ENCODE assay signal across 8 mouse cellular contexts in the genomic region with DNA sequence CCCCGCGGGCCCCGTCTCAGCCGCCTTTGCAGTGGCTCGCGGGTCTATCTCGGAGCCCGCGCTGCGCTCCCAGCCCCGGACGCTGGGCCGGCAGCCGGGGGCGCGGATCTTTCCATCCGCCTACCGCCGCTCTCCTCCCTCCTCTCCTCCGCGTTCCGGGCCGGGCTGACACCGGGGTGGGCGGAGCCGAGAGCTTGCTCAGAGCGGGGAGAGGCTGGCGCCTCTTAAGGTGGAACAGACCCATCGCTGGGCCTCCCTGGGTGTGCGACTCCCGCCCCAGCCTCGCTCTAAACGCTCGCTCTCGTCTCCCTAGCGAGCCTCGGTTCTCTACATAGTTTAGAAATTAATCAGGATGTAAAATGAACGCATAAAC. TPM values are rescaled to one million over a fixed set of nuclear protein-coding genes. Genes with fewer than 3 reads are reported as not detected.
DNase-seq lines count a peak whose midpoint lies in the region; ATAC-seq and TF ChIP-seq lines count a peak whose summit lies in the region.

No protein-coding gene starts in this region.

- peak overlapping the region; percentile 86 for H3K27ac ChIP-seq in cerebellum, adult 2 months (ENCODE audit: insufficient read depth, low read length)
- H3K27ac ChIP-seq in forebrain, postnatal 0 days (ENCODE audit: low read depth, low read length): peak overlapping the region; percentile 95
- peak overlapping the region; percentile 100 for H3K27ac ChIP-seq in lung, embryonic 16.5 days (ENCODE audit: low read length)

- no peak for TF ChIP-seq CTCF in cerebellum, adult 2 months (IDR thresholded peaks at IDR 0.05; ENCODE audit: borderline replicate concordance, insufficient read depth, low read depth, low read length)
- peak; percentile 25; the same call in 1 of the 2 replicates for TF ChIP-seq CTCF in forebrain, postnatal 0 days (IDR thresholded peaks at IDR 0.05; ENCODE audit: low read depth)

- H3K27me3 ChIP-seq in cerebellum, adult 2 months (ENCODE audit: control insufficient read depth, insufficient read depth, low read length): no peaks in the 10 kb centered on the region
- no peaks in the 10 kb centered on the region for H3K27me3 ChIP-seq in forebrain, postnatal 0 days (ENCODE audit: insufficient read depth, low read length)
- H3K27me3 ChIP-seq in lung, embryonic 16.5 days (ENCODE audit: control insufficient read depth, insufficient read depth, low read depth, low read length): no peaks in the 10 kb centered on the region

- peak; percentile 87 for DNase-seq in MN1 (ENCODE audit: low spot score)
- peak; percentile 94 to 95 for DNase-seq in cerebellum, adult 2 months
- DNase-seq in forebrain, postnatal 0 days: peak; percentile 89
- peak; percentile 68 for DNase-seq in layer of hippocampus, adult 9-10 months (ENCODE audit: low spot score)
- peak; percentile 92 for DNase-seq in ovary, adult 18-20 months (ENCODE audit: low spot score)
- DNase-seq in thymus, postnatal 0 days (ENCODE audit: low spot score): peak; percentile 94

- H3K4me2 ChIP-seq in forebrain, postnatal 0 days (ENCODE audit: low read depth): peak overlapping the region; percentile 59
- H3K4me2 ChIP-seq in lung, embryonic 16.5 days (ENCODE audit: low read depth, low read length): peak overlapping the region; percentile 70

- WGBS in cerebellum, adult 2 months: 1% methylated on average over 38 of the region's 38 CpGs
- WGBS in forebrain, postnatal 0 days: 2% methylated on average over 38 of the region's 38 CpGs
- WGBS in lung, embryonic 16.5 days: under 1% methylated on average over 35 of the region's 38 CpGs

- 0 out of 2 replicates have a peak, but pooled peaks cover 2% of the 10 kb centered on the region for H3K4me1 ChIP-seq in cerebellum, adult 2 months (ENCODE audit: control insufficient read depth, insufficient read depth, low read length)
- 0 out of 2 replicates have a peak, but pooled peaks cover 3% of the 10 kb centered on the region for H3K4me1 ChIP-seq in forebrain, postnatal 0 days (ENCODE audit: insufficient read depth)
- peaks cover 9% of the 10 kb centered on the region; the same call in 1 of the 2 replicates for H3K4me1 ChIP-seq in lung, embryonic 16.5 days (replicated peaks; ENCODE audit: control insufficient read depth, insufficient read depth, low read length)

- no peaks in the 10 kb centered on the region for H3K9me3 ChIP-seq in forebrain, postnatal 0 days (ENCODE audit: low read length)
- no peaks in the 10 kb centered on the region for H3K9me3 ChIP-seq in lung, embryonic 16.5 days (ENCODE audit: control insufficient read depth, low read length)

- H3K4me3 ChIP-seq in cerebellum, adult 2 months (replicated peaks; ENCODE audit: insufficient read depth, low read depth, low read length): peak overlapping the region; percentile 68
- H3K4me3 ChIP-seq in forebrain, postnatal 0 days (ENCODE audit: low read depth, low read length): peak overlapping the region; percentile 78
- H3K4me3 ChIP-seq in lung, embryonic 16.5 days (ENCODE audit: low read length): peak overlapping the region; percentile 78

- H3K9ac ChIP-seq in forebrain, postnatal 0 days: peak overlapping the region; percentile 68
- peak overlapping the region; percentile 81 for H3K9ac ChIP-seq in lung, embryonic 16.5 days (ENCODE audit: low read length)

- peak; percentile 65; the same call in 1 of the 2 replicates for TF ChIP-seq POLR2A in cerebellum, adult 2 months (IDR thresholded peaks at IDR 0.05; ENCODE audit: borderline replicate concordance, insufficient read depth, low read length)

- H3K36me3 ChIP-seq in forebrain, postnatal 0 days (ENCODE audit: insufficient read depth): no peaks in the 10 kb centered on the region
- H3K36me3 ChIP-seq in lung, embryonic 16.5 days (ENCODE audit: control insufficient read depth, insufficient read depth, low read length): no peaks in the 10 kb centered on the region

- ATAC-seq in forebrain, postnatal 0 days: peak; percentile 90
- ATAC-seq in hematopoietic stem cell, adult 5-6 weeks (replicated peaks in 1 of 2; ENCODE audit: insufficient read depth in 1 of 2, low FRiP score in 2 of 2, low TSS enrichment in 1 of 2, low read depth in 1 of 2, poor library complexity in 2 of 2, severe bottlenecking in 2 of 2): peak; percentile 76 to 82
- peak; percentile 97 for ATAC-seq in lung, embryonic 16.5 days (ENCODE audit: low read depth)

RNA-seq across cellular contexts. Expression of gene Foxj2, which starts 8.4 kb away (rescaled TPM):
- 17.7 and 18.2 TPM in 2 replicates for polyA plus RNA-seq in cerebellum, adult 2 months (2012; rRNA removed)
- 16.3 and 23.4 TPM in 2 replicates for total RNA-seq in forebrain, postnatal 0 days (2014; rRNA removed)
- polyA plus RNA-seq in forebrain, postnatal 0 days (2015; fragmentation: Nextera tagmentation; extraction: Ambion mirVana): 6.7 and 8.1 TPM in 2 replicates
- total RNA-seq in hematopoietic stem cell, adult 5-6 weeks (2017): 8.9 and 9.7 TPM in 2 replicates
- polyA plus RNA-seq in lung, embryonic 16.5 days (2015; fragmentation: Nextera tagmentation; extraction: Ambion mirVana): 5.5 and 6.2 TPM in 2 replicates
- 3.0 and 3.2 TPM in 2 replicates for polyA plus RNA-seq in thymus, postnatal 0 days (2015; fragmentation: Nextera tagmentation; extraction: Ambion mirVana)

RNA-seq across cellular contexts. Expression of gene Slc2a3, which starts 9.8 kb away (rescaled TPM):
- 102 and 112 TPM in 2 replicates for polyA plus RNA-seq in cerebellum, adult 2 months (2012; rRNA removed)
- total RNA-seq in forebrain, postnatal 0 days (2014; rRNA removed): 68.9 and 78.2 TPM in 2 replicates
- 27.3 and 41.6 TPM in 2 replicates for polyA plus RNA-seq in forebrain, postnatal 0 days (2015; fragmentation: Nextera tagmentation; extraction: Ambion mirVana)
- 64.6 and 82.1 TPM in 2 replicates for total RNA-seq in hematopoietic stem cell, adult 5-6 weeks (2017)
- 6.9 and 7.5 TPM in 2 replicates for polyA plus RNA-seq in lung, embryonic 16.5 days (2015; fragmentation: Nextera tagmentation; extraction: Ambion mirVana)
- 12.8 and 13.0 TPM in 2 replicates for polyA plus RNA-seq in thymus, postnatal 0 days (2015; fragmentation: Nextera tagmentation; extraction: Ambion mirVana)

RNA-seq across cellular contexts. Expression of gene C3ar1, which starts 44.7 kb away (rescaled TPM):
- polyA plus RNA-seq in cerebellum, adult 2 months (2012; rRNA removed): 0.38 and 0.44 TPM in 2 replicates
- 1.5 and 2.3 TPM in 2 replicates for total RNA-seq in forebrain, postnatal 0 days (2014; rRNA removed)
- 1.7 and 1.8 TPM in 2 replicates for polyA plus RNA-seq in forebrain, postnatal 0 days (2015; fragmentation: Nextera tagmentation; extraction: Ambion mirVana)
- 0.19 and 0.55 TPM in 2 replicates for total RNA-seq in hematopoietic stem cell, adult 5-6 weeks (2017)
- 3.1 and 3.4 TPM in 2 replicates for polyA plus RNA-seq in lung, embryonic 16.5 days (2015; fragmentation: Nextera tagmentation; extraction: Ambion mirVana)
- 1.9 and 2.2 TPM in 2 replicates for polyA plus RNA-seq in thymus, postnatal 0 days (2015; fragmentation: Nextera tagmentation; extraction: Ambion mirVana)

Comparison
In these comparisons a context has a peak if more than half of its experiments do, and no peak if none do; other contexts are left out.
1. Peak in every context shown above with its lines: DNase-seq, ATAC-seq, H3K4me3 ChIP-seq and H3K27ac ChIP-seq.